Mouse (Mus musculus): ENCODE results near the gene Chd4. TPM values are rescaled to one million over a fixed set of nuclear protein-coding genes. Genes with fewer than 3 reads are reported as not detected.
A peak's percentile ranks its signal among the peaks of the same experiment; 100 is the strongest.

The Chd4 gene
- polyA plus RNA-seq, 1 experiment from 2014 or later = 98.9 TPM

- H3K9ac ChIP-seq (replicated peaks) = no peak overlapping the region
- 89% methylated on average over 20 of the region's 20 CpGs for WGBS
- H3K4me1 ChIP-seq = peaks cover 20% of the 10 kb centered on the region
- no peak overlapping the region for H3K4me2 ChIP-seq (replicated peaks)
- ATAC-seq (replicated peaks) = no peak
- H3K27me3 ChIP-seq = no peaks in the 10 kb centered on the region
- peaks cover 69% of the 10 kb centered on the region for H3K36me3 ChIP-seq
- H3K27ac ChIP-seq (replicated peaks) = no peak overlapping the region
- no peak overlapping the region for H3K4me3 ChIP-seq
- H3K9me3 ChIP-seq = no peaks in the 10 kb centered on the region
Observed at GRCm38 (mm10) chr6:125129710-125130402, 34.1 kb downstream of the Chd4 start.

- H3K4me2 ChIP-seq (replicated peaks) = peak within 1 kb of the TSS; percentile 70
- WGBS = under 1% methylated on average over 66 of the region's 66 CpGs
- no peaks in the 10 kb centered on the region for H3K9me3 ChIP-seq
- no peaks in the 10 kb centered on the region for H3K27me3 ChIP-seq
- ATAC-seq (replicated peaks) = peak; percentile 94
- H3K36me3 ChIP-seq = peaks cover 66% of the 10 kb centered on the region
- H3K27ac ChIP-seq (replicated peaks) = peak within 1 kb of the TSS; percentile 87
- peaks cover 20% of the 10 kb centered on the region for H3K4me1 ChIP-seq
- H3K4me3 ChIP-seq = peak within 1 kb of the TSS; percentile 90
- peak within 1 kb of the TSS; percentile 76 for H3K9ac ChIP-seq (replicated peaks)
Observed at GRCm38 (mm10) chr6:125131302-125132156, 35.7 kb downstream of the Chd4 start, which contains the start of gene Nop2. TSS of gene Nop2 (plus strand) at chr6:125131909.

GRCm38 (mm10) chr6:125132470-125132869, 36.7 kb downstream of the Chd4 start:
- Histone ChIP-seq H3K4me2 (replicated peaks) (peak overlapping the region; percentile 70), H3K9ac (replicated peaks) (peak overlapping the region; percentile 76), H3K4me3 (peak overlapping the region; percentile 90), H3K27ac (replicated peaks) (0 out of 2 replicates have a peak overlapping the region, but pooled peaks have one; percentile 87), H3K9me3 (no peaks in the 10 kb centered on the region), H3K27me3 (no peaks in the 10 kb centered on the region), H3K36me3 (peaks cover 66% of the 10 kb centered on the region), H3K4me1 (peaks cover 20% of the 10 kb centered on the region)
- 10% methylated on average over 11 of the region's 11 CpGs for WGBS
- no peak for ATAC-seq (replicated peaks)

- no peak for ATAC-seq (replicated peaks)
- Histone ChIP-seq H3K27ac (replicated peaks) (no peak overlapping the region), H3K4me1 (peaks cover 15% of the 10 kb centered on the region), H3K27me3 (no peaks in the 10 kb centered on the region), H3K4me3 (no peak overlapping the region), H3K9me3 (no peaks in the 10 kb centered on the region), H3K36me3 (peaks cover 82% of the 10 kb centered on the region), H3K4me2 (replicated peaks) (no peak overlapping the region), H3K9ac (replicated peaks) (no peak overlapping the region)
- WGBS = 85% methylated on average over 19 of the region's 19 CpGs
Observed at GRCm38 (mm10) chr6:125137002-125137671, 41.4 kb downstream of the Chd4 start.

- H3K36me3 ChIP-seq = peaks cover 74% of the 10 kb centered on the region
- no peak for ATAC-seq (replicated peaks)
Observed at GRCm38 (mm10) chr6:125139747-125140146, 44.0 kb downstream of the Chd4 start.

GRCm38 (mm10) chr6:125142436-125142835, 46.7 kb downstream of the Chd4 start:
- peaks cover 28% of the 10 kb centered on the region for H3K4me1 ChIP-seq
- no peaks in the 10 kb centered on the region for H3K27me3 ChIP-seq
- H3K27ac ChIP-seq (replicated peaks) = no peak overlapping the region
- H3K9ac ChIP-seq (replicated peaks) = no peak overlapping the region
- no peak overlapping the region for H3K4me3 ChIP-seq
- WGBS = 91% methylated on average over 8 of the region's 8 CpGs
- H3K36me3 ChIP-seq = peaks cover 51% of the 10 kb centered on the region
- H3K9me3 ChIP-seq = no peaks in the 10 kb centered on the region
- ATAC-seq (replicated peaks) = no peak
- H3K4me2 ChIP-seq (replicated peaks) = no peak overlapping the region

More at GRCm38 (mm10) chr6:125139747-125140146, 44.0 kb downstream of the Chd4 start:
- H3K4me2 ChIP-seq (replicated peaks) = no peak overlapping the region
- 94% methylated on average over 7 of the region's 7 CpGs for WGBS
- no peaks in the 10 kb centered on the region for H3K9me3 ChIP-seq
- H3K4me3 ChIP-seq = no peak overlapping the region
- H3K4me1 ChIP-seq = peaks cover 7% of the 10 kb centered on the region
- H3K9ac ChIP-seq (replicated peaks) = no peak overlapping the region
- H3K27ac ChIP-seq (replicated peaks) = no peak overlapping the region
- no peaks in the 10 kb centered on the region for H3K27me3 ChIP-seq

GRCm38 (mm10) chr6:125143128-125143527, 47.3 kb downstream of the Chd4 start:
- Histone ChIP-seq H3K27ac (replicated peaks) (no peak overlapping the region), H3K9ac (replicated peaks) (no peak overlapping the region), H3K4me3 (no peak overlapping the region), H3K36me3 (peaks cover 46% of the 10 kb centered on the region), H3K4me1 (peaks cover 35% of the 10 kb centered on the region), H3K27me3 (no peaks in the 10 kb centered on the region), H3K9me3 (no peaks in the 10 kb centered on the region), H3K4me2 (replicated peaks) (no peak overlapping the region)
- WGBS = 83% methylated on average over 3 of the region's 3 CpGs
- ATAC-seq (replicated peaks) = no peak

- WGBS = 86% methylated on average over 9 of the region's 9 CpGs
Observed at GRCm38 (mm10) chr6:125143904-125144303, 48.1 kb downstream of the Chd4 start.

GRCm38 (mm10) chr6:125145001-125145400, 49.2 kb downstream of the Chd4 start, which contains the start of gene Iffo1:
TSS of gene Iffo1 (plus strand) at chr6:125145241.
- WGBS = under 1% methylated on average over 16 of the region's 16 CpGs
- Histone ChIP-seq H3K36me3 (peaks cover 28% of the 10 kb centered on the region), H3K9ac (replicated peaks) (peak within 1 kb of the TSS; percentile 95), H3K4me1 (peaks cover 44% of the 10 kb centered on the region), H3K9me3 (no peaks in the 10 kb centered on the region), H3K4me2 (replicated peaks) (peak within 1 kb of the TSS; percentile 96), H3K27me3 (no peaks in the 10 kb centered on the region), H3K4me3 (peak within 1 kb of the TSS; percentile 93), H3K27ac (replicated peaks) (peak within 1 kb of the TSS; percentile 92)
- peak; percentile 94 for ATAC-seq (replicated peaks)

More at GRCm38 (mm10) chr6:125143904-125144303, 48.1 kb downstream of the Chd4 start:
- ATAC-seq (replicated peaks) = no peak
- Histone ChIP-seq H3K27ac (replicated peaks) (no peak overlapping the region), H3K4me3 (no peak overlapping the region), H3K9ac (replicated peaks) (no peak overlapping the region), H3K36me3 (peaks cover 39% of the 10 kb centered on the region), H3K27me3 (no peaks in the 10 kb centered on the region), H3K9me3 (no peaks in the 10 kb centered on the region), H3K4me2 (replicated peaks) (no peak overlapping the region), H3K4me1 (peaks cover 42% of the 10 kb centered on the region)

GRCm38 (mm10) chr6:125145479-125145951, 49.7 kb downstream of the Chd4 start:
- Histone ChIP-seq H3K4me3 (peak overlapping the region; percentile 93), H3K36me3 (peaks cover 23% of the 10 kb centered on the region), H3K27me3 (no peaks in the 10 kb centered on the region), H3K9me3 (no peaks in the 10 kb centered on the region), H3K4me2 (replicated peaks) (peak overlapping the region; percentile 96), H3K27ac (replicated peaks) (peak overlapping the region; percentile 92), H3K4me1 (peaks cover 44% of the 10 kb centered on the region), H3K9ac (replicated peaks) (peak overlapping the region; percentile 95)
- under 1% methylated on average over 31 of the region's 35 CpGs for WGBS
- ATAC-seq (replicated peaks) = peak; percentile 69

GRCm38 (mm10) chr6:125146148-125146547, 50.4 kb downstream of the Chd4 start:
- peak overlapping the region; percentile 96 for H3K4me2 ChIP-seq (replicated peaks)
- H3K9ac ChIP-seq (replicated peaks) = peak overlapping the region; percentile 95
- H3K36me3 ChIP-seq = peaks cover 16% of the 10 kb centered on the region
- peaks cover 44% of the 10 kb centered on the region for H3K4me1 ChIP-seq
- no peaks in the 10 kb centered on the region for H3K27me3 ChIP-seq
- no peak for ATAC-seq (replicated peaks)
- WGBS = 50% methylated on average over 7 of the region's 7 CpGs
- peak overlapping the region; percentile 93 for H3K4me3 ChIP-seq
- H3K9me3 ChIP-seq = no peaks in the 10 kb centered on the region
- H3K27ac ChIP-seq (replicated peaks) = no peak overlapping the region
